Mouse (Mus musculus): ENCODE results near the gene Skida1.

DNA sequence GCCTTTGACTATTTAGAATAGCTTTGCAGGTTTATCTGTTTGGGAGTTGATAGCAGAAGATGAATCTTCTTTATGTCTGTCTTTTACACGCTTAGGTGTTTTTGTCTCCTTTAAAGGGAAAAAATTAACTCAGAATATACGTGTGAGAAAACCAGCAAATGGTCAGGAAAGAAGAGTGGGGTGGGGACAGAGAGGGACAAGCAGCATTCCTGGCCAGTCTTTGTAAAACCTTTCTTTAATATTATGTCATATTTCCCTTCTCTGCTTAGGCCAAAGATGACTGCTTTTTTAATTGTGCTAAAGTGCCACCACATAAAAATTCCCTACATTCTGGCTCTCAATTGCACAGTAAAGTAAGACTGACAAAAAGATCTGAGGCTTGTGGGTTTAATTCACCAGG lies 10.2 kb upstream of the Skida1 start:
- TF ChIP-seq USF1 (IDR thresholded peaks at IDR 0.05; ENCODE audit: low read depth) = no peak
- no peak for TF ChIP-seq CTCF (IDR thresholded peaks at IDR 0.05; ENCODE audit: control insufficient read depth, insufficient read depth, insufficient read length)
- no peak for TF ChIP-seq MAX (IDR thresholded peaks at IDR 0.05)
- TF ChIP-seq CEBPB (IDR thresholded peaks at IDR 0.05; ENCODE audit: low read depth) = no peak

Data from C2C12 (cell line).